Mouse (Mus musculus) liver, embryonic 12.5 days (tissue): ENCODE results near the gene Adamts12. TPM values are rescaled to one million over a fixed set of nuclear protein-coding genes. Genes with fewer than 3 reads are reported as not detected.

ENCODE experiments used
- ATAC-seq: fragments of 200-750 bp; cut with Nextera tagmentation; 2 replicates; pipeline ENCODE4 v1.8.0; 2017; ENCODE audit warnings: moderate number of reproducible peaks, mild to moderate bottlenecking, moderate library complexity
- H3K27ac ChIP-seq: fragments of 300-500 bp; sonication (generic); 2 replicates; pipeline ENCODE4 v1.5.1; 2016; ENCODE audit warnings: mild to moderate bottlenecking
- H3K27me3 ChIP-seq: fragments of 300-500 bp; sonication (generic); replicated peaks from 2 replicates; pipeline ENCODE4 v1.6.1; 2016; ENCODE audit warnings: mild to moderate bottlenecking, moderate library complexity
- H3K36me3 ChIP-seq: fragments of 300-500 bp; sonication (generic); 2 replicates; pipeline ENCODE4 v1.6.1; 2016; ENCODE audit warnings: mild to moderate bottlenecking, moderate library complexity
- H3K4me1 ChIP-seq: fragments of 300-500 bp; sonication (generic); 2 replicates; pipeline ENCODE4 v1.6.1; 2016
- H3K4me2 ChIP-seq: fragments of 300-500 bp; sonication (generic); 2 replicates; pipeline ENCODE4 v1.6.1; 2016; ENCODE audit warnings: mild to moderate bottlenecking, moderate library complexity
- H3K4me3 ChIP-seq: fragments of 300-500 bp; sonication (generic); 2 replicates; pipeline ENCODE4 v1.5.1; 2016; ENCODE audit warnings: mild to moderate bottlenecking, moderate library complexity
- H3K9ac ChIP-seq: fragments of 300-500 bp; sonication (generic); 2 replicates; pipeline ENCODE4 v1.6.1; 2016; ENCODE audit warnings: mild to moderate bottlenecking, moderate library complexity
- H3K9me3 ChIP-seq: fragments of 300-500 bp; sonication (generic); replicated peaks from 2 replicates; pipeline ENCODE4 v1.6.1; 2016; ENCODE audit warnings: mild to moderate bottlenecking, moderate library complexity
- WGBS: fragments of 180-500 bp; shearing (Covaris S2); methylation state at CpG from one replicate; pipeline ENCODE4 v1.1.7; 2016; ENCODE audit not compliant: insufficient replicate concordance; 5-methylcytosine and 5-hydroxymethylcytosine counted together
- polyA plus RNA-seq: library from polyadenylated mRNA; unstranded; fragments of >200 nt; fragmentation: Nextera tagmentation; extraction: Ambion mirVana; gene quantifications from 2 replicates; pipeline ENCODE4 v1.2.1, GENCODE M21; 2016

The Adamts12 gene
- polyA plus RNA-seq, 1 experiment from 2014 or later, result 0.87 TPM

DNA sequence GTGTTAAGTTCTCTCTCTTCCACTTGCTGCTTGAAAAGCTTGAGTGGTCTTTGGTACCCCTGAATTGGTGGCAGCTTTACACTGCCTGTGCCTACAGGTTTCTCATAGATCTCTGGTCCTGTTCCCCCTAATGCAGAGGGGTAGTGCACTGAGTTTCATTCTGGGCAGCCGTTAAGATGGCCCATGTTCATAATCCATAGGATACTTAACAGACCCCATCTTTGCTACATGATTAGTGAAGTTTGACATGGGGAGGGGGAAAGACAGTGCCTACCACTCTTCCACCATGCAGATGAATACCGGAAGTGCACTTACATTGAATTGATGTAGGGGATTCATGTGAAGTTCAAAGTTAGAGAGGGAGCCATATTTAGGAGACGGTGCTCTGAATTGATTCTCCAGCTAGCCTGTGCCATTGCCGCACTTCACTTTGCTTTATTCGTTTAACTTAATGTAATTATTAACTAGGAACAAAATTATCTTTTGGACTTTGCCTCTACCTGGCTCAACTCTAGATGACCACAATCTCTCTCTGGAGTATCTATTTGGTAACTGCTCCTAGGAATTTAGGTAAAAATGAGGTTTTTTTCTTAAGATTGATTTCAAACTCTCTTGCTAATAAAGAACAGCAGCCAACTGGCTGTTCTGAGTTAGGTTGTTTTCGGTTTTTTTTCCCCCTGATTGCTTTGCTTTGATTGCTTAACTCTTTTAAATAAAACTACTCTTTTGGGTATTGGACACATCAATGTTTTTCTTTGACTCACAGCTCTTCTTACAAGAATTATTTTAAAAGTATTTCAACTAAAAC, 214.9 kb downstream of the Adamts12 start:
- ATAC-seq, result no peak
- no peak overlapping the region for H3K4me2 ChIP-seq
- H3K4me3 ChIP-seq, result no peak overlapping the region
- H3K27me3 ChIP-seq, result no peaks in the 10 kb centered on the region
- H3K9ac ChIP-seq, result no peak overlapping the region
- H3K4me1 ChIP-seq, result no peaks in the 10 kb centered on the region
- no peaks in the 10 kb centered on the region for H3K9me3 ChIP-seq
- WGBS, result 62% methylated on average over 6 of the region's 6 CpGs
- H3K36me3 ChIP-seq, result no peaks in the 10 kb centered on the region
- no peak overlapping the region for H3K27ac ChIP-seq

DNA sequence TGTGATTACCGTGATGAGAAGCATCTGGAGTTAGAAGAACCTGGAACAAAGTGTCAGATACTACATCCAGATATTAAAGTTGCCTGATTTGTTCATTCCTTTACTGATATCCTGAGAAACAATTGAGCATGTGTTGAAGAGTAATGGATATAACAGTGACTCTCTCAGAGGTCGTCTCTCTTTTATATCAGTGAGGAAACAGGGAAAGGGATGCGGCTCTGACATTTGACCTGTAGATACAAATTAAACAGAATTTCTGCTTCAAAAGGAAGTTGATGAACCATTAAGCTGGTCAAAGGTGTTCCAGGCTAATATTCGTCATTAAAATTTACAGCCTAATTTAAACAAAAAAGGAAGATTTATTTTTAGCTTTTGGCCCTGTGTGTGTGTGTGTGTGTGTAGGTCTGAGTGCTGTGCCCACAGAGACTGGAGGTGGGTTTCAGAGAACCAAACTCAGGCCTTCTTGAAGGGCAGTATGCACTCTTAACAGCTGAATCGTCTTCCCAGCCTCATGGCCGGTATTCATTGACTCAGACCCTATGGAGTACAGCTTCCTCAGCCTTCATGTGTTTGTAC, 216.2 kb downstream of the Adamts12 start:
- Histone ChIP-seq H3K36me3 (no peaks in the 10 kb centered on the region), H3K4me3 (no peak overlapping the region), H3K4me1 (no peaks in the 10 kb centered on the region), H3K4me2 (no peak overlapping the region), H3K9me3 (no peaks in the 10 kb centered on the region), H3K27me3 (no peaks in the 10 kb centered on the region), H3K9ac (no peak overlapping the region), H3K27ac (no peak overlapping the region)
- no peak for ATAC-seq
- WGBS, result 60% methylated on average over 6 of the region's 6 CpGs

DNA sequence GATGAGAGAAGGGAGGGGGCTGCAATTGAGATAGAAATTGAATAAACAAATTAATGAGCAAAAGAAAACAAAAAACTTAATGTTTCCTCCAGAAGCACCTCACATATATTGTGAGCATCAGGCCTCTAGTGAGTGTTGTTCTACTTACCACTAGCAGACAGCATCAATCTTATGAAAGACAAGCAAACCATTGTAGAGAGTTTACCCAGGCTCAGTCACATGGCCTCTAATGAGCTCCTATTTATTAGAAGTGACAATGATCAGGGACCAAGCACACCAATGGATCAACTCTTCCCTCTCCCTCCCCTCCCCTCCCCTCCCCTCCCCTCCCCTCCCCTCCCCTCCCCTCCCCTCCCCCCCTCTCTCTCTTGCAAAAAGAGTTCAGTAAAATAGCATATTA, 218.6 kb downstream of the Adamts12 start:
- H3K4me1 ChIP-seq, result no peaks in the 10 kb centered on the region
- no peaks in the 10 kb centered on the region for H3K36me3 ChIP-seq
- no peaks in the 10 kb centered on the region for H3K27me3 ChIP-seq
- no peak overlapping the region for H3K4me3 ChIP-seq
- ATAC-seq, result no peak
- H3K4me2 ChIP-seq, result no peak overlapping the region
- no peak overlapping the region for H3K9ac ChIP-seq
- no peak overlapping the region for H3K27ac ChIP-seq
- H3K9me3 ChIP-seq, result no peaks in the 10 kb centered on the region

DNA sequence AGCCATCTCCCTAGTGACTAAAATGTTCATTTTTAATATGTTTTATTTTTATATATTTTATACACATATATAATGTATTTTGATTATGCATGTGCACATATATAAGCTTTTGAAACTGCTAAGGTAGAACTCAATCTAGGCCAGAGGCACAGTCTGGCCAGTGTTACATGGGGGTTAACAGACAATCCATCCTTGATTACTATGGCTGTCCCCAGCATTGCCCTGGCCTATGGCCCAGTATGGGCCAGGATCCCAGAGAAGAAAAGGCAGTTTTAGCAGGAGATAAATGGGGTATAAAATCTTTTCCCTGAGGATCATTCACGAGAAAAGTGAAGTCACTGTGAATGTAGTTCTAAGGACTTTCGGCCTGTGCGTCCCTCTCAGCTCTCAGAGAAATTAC, 223.2 kb downstream of the Adamts12 start:
- Histone ChIP-seq H3K4me1 (no peaks in the 10 kb centered on the region), H3K27ac (no peak overlapping the region), H3K27me3 (no peaks in the 10 kb centered on the region), H3K9ac (no peak overlapping the region), H3K4me3 (no peak overlapping the region), H3K4me2 (no peak overlapping the region), H3K9me3 (no peaks in the 10 kb centered on the region), H3K36me3 (no peaks in the 10 kb centered on the region)
- 71% methylated on average over 3 of the region's 3 CpGs for WGBS
- ATAC-seq, result no peak

DNA sequence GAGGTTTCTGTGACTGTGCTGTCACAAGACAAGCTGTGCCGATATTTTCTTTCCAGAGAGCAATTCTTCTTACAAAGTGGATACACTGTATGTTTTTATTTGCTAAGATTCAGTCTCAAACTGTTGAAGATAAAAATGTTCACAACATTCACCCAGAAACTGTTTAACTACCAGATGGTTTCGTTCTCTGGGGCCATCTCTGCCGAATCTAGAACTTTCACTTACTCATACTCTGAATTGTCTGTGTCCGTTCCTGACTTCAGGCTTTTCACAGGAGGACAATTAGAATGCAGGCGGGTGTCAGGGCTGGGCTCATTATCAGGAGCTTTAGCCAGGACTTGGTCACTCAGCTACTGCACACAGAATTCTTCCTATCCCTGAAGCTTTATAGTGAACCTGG, 227.7 kb downstream of the Adamts12 start:
- Histone ChIP-seq H3K4me3 (no peak overlapping the region), H3K36me3 (no peaks in the 10 kb centered on the region), H3K27ac (no peak overlapping the region), H3K4me2 (no peak overlapping the region), H3K9me3 (no peaks in the 10 kb centered on the region), H3K9ac (no peak overlapping the region), H3K27me3 (no peaks in the 10 kb centered on the region), H3K4me1 (no peaks in the 10 kb centered on the region)
- WGBS, result 68% methylated on average over 5 of the region's 5 CpGs
- no peak for ATAC-seq

DNA sequence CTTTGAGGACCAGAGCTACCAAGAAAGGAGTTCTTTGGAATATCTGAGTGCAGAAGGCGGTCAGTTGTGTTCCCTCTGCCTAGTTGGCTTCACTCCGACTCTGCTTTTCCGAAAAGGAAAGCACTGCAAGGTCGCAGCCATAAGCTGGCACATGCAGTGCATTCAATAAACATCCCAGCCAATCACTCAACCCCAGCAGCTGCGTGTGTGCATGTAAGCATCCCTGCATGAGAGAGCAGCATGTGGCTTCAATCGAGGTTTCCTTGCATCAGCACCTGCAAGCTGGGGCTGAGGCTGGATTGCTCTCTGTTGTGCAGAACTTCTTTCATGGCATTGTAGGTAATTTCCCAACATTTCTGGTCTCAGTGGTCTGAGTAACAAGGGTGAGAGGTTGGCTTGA, 230.4 kb downstream of the Adamts12 start:
- 49% methylated on average over 6 of the region's 6 CpGs for WGBS
- no peak for ATAC-seq
- H3K9ac ChIP-seq, result no peak overlapping the region
- no peak overlapping the region for H3K27ac ChIP-seq
- no peak overlapping the region for H3K4me2 ChIP-seq
- H3K27me3 ChIP-seq, result no peaks in the 10 kb centered on the region
- H3K4me3 ChIP-seq, result no peak overlapping the region
- no peaks in the 10 kb centered on the region for H3K36me3 ChIP-seq
- no peaks in the 10 kb centered on the region for H3K9me3 ChIP-seq
- no peaks in the 10 kb centered on the region for H3K4me1 ChIP-seq

DNA sequence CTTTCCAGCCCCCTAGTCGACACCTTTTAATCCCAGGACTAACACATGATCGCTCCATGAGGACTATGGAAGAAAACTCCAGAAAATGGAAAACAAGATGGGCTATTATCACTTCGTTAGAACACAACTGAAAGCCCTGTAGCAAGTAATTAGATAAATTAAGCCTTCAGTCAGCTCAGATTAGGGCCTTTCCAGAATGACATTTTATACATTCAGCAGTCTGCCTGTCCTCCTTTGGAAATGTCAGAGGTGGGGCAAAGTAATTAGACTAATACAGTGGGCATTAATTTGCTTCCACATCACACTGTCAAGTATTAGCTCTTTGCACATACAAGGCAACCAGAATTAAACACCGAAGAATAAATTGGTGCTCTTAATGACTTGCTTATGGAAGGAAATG, 233.4 kb downstream of the Adamts12 start:
- ATAC-seq, result no peak
- no peak overlapping the region for H3K4me3 ChIP-seq
- no peaks in the 10 kb centered on the region for H3K36me3 ChIP-seq
- no peak overlapping the region for H3K27ac ChIP-seq
- 73% methylated on average over 4 of the region's 4 CpGs for WGBS
- H3K9ac ChIP-seq, result no peak overlapping the region
- no peaks in the 10 kb centered on the region for H3K27me3 ChIP-seq
- no peak overlapping the region for H3K4me2 ChIP-seq
- H3K9me3 ChIP-seq, result no peaks in the 10 kb centered on the region
- no peaks in the 10 kb centered on the region for H3K4me1 ChIP-seq

DNA sequence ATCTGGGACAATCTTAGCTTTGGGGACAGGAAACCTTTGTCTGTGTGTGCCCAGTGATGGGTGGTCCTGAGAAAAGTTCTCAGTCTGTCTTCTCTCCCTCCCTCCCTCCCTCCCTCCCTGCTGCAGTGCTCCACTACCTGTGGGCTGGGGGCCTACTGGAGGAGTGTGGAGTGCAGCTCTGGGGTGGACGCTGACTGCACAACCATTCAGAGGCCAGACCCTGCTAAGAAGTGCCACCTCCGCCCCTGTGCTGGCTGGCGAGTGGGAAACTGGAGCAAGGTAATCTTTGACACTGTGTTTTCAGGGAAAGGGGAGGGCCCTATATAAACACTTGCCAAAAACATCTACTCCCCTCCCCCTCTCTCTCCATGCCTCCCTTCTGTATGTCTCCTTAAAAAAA, 252.5 kb downstream of the Adamts12 start:
- no peak for ATAC-seq
- Histone ChIP-seq H3K27ac (no peak overlapping the region), H3K27me3 (no peaks in the 10 kb centered on the region), H3K9ac (no peak overlapping the region), H3K4me2 (no peak overlapping the region), H3K4me3 (no peak overlapping the region), H3K4me1 (no peaks in the 10 kb centered on the region), H3K36me3 (no peaks in the 10 kb centered on the region), H3K9me3 (no peaks in the 10 kb centered on the region)
- 34% methylated on average over 3 of the region's 3 CpGs for WGBS

DNA sequence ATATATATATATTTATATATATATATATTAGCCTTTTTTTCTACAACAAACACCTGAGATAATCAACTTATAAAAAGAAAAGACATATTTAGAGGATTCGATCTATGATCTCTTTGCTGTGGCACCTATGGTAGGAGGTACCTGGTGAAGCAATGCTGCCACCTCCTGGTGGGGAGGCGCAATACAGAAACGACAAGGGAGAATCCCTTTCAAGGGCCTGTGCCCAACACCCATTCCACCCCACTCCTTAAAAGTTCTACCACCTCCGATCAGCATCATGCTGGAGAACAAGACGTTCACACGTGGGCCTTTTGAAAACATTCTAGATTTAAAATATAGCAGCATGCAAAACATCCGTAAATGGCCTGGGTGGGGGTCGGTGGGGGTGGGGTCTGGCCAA, 255.9 kb downstream of the Adamts12 start:
- no peak overlapping the region for H3K4me2 ChIP-seq
- H3K9me3 ChIP-seq, result no peaks in the 10 kb centered on the region
- no peaks in the 10 kb centered on the region for H3K27me3 ChIP-seq
- 29% methylated on average over 8 of the region's 8 CpGs for WGBS
- H3K4me3 ChIP-seq, result no peak overlapping the region
- H3K9ac ChIP-seq, result no peak overlapping the region
- no peak overlapping the region for H3K27ac ChIP-seq
- H3K4me1 ChIP-seq, result no peaks in the 10 kb centered on the region
- no peaks in the 10 kb centered on the region for H3K36me3 ChIP-seq
- ATAC-seq, result no peak

DNA sequence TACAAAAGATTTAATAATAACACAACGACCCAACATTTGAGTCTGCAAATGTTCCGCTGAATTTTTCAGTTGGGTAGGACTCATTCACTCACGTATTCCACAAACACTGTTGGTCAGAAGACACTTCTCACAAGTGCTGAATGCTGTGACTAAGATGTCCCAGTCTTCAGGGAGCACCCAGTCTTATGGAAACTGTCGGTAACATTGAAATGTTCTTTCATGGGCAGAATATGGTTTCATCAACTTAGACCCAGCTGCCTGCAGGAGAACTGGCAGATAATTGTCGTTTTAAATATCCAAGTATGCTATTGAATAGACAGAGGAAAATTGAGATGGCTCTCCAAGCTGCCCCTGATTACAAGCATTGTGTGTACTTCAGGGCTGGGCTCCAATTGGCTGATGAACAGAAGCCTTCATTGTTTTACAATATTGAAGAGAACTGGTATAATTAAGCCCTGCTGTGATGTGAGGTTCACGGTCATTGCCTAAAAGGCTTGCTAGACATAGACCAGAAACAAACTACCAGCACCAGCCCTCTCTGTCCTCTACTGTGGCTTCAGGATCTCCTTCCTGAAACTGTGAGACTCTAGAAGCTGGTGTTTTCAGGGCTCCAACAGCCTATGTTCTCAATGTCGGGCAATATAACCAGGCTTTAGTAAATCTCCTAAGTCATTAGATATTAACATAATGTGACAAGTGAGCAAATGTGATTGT, 275.0 kb downstream of the Adamts12 start:
- 73% methylated on average over 7 of the region's 7 CpGs for WGBS
- H3K4me2 ChIP-seq, result no peak overlapping the region
- no peak overlapping the region for H3K27ac ChIP-seq
- no peak for ATAC-seq
- H3K36me3 ChIP-seq, result no peaks in the 10 kb centered on the region
- no peaks in the 10 kb centered on the region for H3K27me3 ChIP-seq
- H3K4me3 ChIP-seq, result no peak overlapping the region
- H3K9ac ChIP-seq, result no peak overlapping the region
- H3K9me3 ChIP-seq, result no peaks in the 10 kb centered on the region
- H3K4me1 ChIP-seq, result no peaks in the 10 kb centered on the region

DNA sequence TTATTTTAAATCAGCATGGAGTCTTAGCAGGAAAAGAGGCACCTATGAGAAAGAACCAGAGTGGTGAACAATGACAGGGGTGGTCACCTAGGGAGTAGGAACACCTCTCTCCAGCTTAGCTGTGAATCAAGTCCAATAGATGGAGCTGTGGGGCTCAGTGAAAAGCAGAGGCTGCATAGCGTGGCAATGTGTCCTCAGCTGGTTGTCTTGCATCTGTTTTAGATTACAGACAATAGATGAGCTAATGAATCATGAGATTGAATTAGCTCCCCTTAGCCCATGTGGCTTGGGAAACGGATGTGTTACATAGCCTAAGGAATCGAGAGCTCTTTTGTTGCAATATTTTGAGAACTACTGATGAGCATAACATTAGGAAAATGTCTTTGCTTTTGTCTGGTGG, 291.3 kb downstream of the Adamts12 start:
- Histone ChIP-seq H3K4me1 (no peaks in the 10 kb centered on the region), H3K9me3 (no peaks in the 10 kb centered on the region), H3K4me3 (no peak overlapping the region), H3K9ac (no peak overlapping the region), H3K27me3 (no peaks in the 10 kb centered on the region), H3K4me2 (no peak overlapping the region), H3K27ac (no peak overlapping the region), H3K36me3 (no peaks in the 10 kb centered on the region)
- WGBS, result 57% methylated on average over 3 of the region's 3 CpGs
- ATAC-seq, result no peak

DNA sequence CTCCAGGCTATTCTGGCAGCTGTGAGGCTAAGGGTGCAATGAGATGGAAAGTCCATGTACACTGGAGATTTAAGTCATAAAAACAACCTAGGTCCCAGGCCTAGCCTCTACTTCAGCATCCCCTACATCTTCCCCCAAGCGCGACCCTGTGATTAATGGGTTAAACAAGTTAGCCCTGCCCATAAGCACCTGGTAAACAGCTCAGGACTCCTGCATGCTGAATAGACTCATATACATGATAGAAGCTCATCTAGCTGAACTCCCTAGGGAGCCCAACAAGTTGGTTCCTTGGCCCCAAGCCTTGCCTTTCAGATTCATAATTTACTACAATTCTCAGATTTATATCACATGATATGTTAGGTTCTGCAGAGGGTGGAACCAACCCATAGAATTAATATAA, 292.9 kb downstream of the Adamts12 start:
- H3K9ac ChIP-seq, result no peak overlapping the region
- H3K36me3 ChIP-seq, result no peaks in the 10 kb centered on the region
- H3K4me2 ChIP-seq, result no peak overlapping the region
- 86% methylated on average over 2 of the region's 2 CpGs for WGBS
- no peaks in the 10 kb centered on the region for H3K27me3 ChIP-seq
- ATAC-seq, result no peak
- H3K4me3 ChIP-seq, result no peak overlapping the region
- no peaks in the 10 kb centered on the region for H3K9me3 ChIP-seq
- H3K27ac ChIP-seq, result no peak overlapping the region
- no peaks in the 10 kb centered on the region for H3K4me1 ChIP-seq
